Mouse (Mus musculus) liver, embryonic 14.5 days (tissue): ENCODE measurements around the gene Cgrrf1. TPM values are rescaled to one million over a fixed set of nuclear protein-coding genes. Genes with fewer than 3 reads are reported as not detected.

Experiments used
- ATAC-seq: fragments of 200-750 bp; cut with Nextera tagmentation; 2 replicates; pipeline ENCODE4 v1.8.0; 2017; ENCODE audit warnings: moderate number of reproducible peaks, mild to moderate bottlenecking, moderate library complexity; ENCODE audit not compliant: insufficient read depth
- DNase-seq, 3 experiments: peaks; one replicate each; pipeline ENCODE4 v3.0.0-alpha.2; 2012 to 2013; ENCODE audit warnings: low read depth in 3 of 3, low spot score in 3 of 3
- H3K27ac ChIP-seq: fragments of 300-500 bp; sonication (generic); 2 replicates; pipeline ENCODE4 v1.5.1; 2014; ENCODE audit warnings: moderate library complexity, mild to moderate bottlenecking, control low read depth, inconsistent platforms
- H3K27me3 ChIP-seq: fragments of 300-500 bp; sonication (generic); 2 replicates; pipeline ENCODE4 v1.6.1; 2014; ENCODE audit warnings: mild to moderate bottlenecking, low read length, moderate library complexity; ENCODE audit not compliant: control insufficient read depth, insufficient read depth
- H3K36me3 ChIP-seq: fragments of 300-500 bp; sonication (generic); replicated peaks from 2 replicates; pipeline ENCODE4 v1.6.1; 2014; ENCODE audit warnings: low read depth; ENCODE audit not compliant: control insufficient read depth, insufficient read depth
- H3K4me1 ChIP-seq, 2 experiments: fragments of 200-500 bp in 1 of 2; fragments of 300-500 bp in 1 of 2; sonication (generic) in 1 of 2; replicated peaks; 2 replicates each; pipeline ENCODE4 v1.6.1; 2012 to 2014; ENCODE audit warnings: antibody characterized with exemption in 1 of 2, inconsistent platforms in 1 of 2, low read length in 1 of 2; ENCODE audit not compliant: control insufficient read depth in 2 of 2, insufficient read depth in 2 of 2
- H3K4me2 ChIP-seq: fragments of 300-500 bp; sonication (generic); 2 replicates; pipeline ENCODE4 v1.6.1; 2014; ENCODE audit warnings: low read depth, mild to moderate bottlenecking, control low read depth, moderate library complexity
- H3K4me3 ChIP-seq, 2 experiments: fragments of 200-500 bp in 1 of 2; fragments of 300-500 bp in 1 of 2; sonication (generic) in 1 of 2; 2 replicates each; pipeline ENCODE4 v1.5.1; 2012 to 2014; ENCODE audit warnings: low read depth in 2 of 2, low read length in 2 of 2, mild to moderate bottlenecking in 2 of 2, control low read depth in 1 of 2, inconsistent platforms in 1 of 2, moderate library complexity in 1 of 2; ENCODE audit not compliant: insufficient read depth in 1 of 2
- H3K9ac ChIP-seq: fragments of 300-500 bp; sonication (generic); replicated peaks from 2 replicates; pipeline ENCODE4 v1.6.1; 2014; ENCODE audit warnings: mild to moderate bottlenecking, control low read depth, moderate library complexity
- H3K9me3 ChIP-seq: fragments of 300-500 bp; sonication (generic); 2 replicates; pipeline ENCODE4 v1.6.1; 2016; ENCODE audit warnings: low read length, mixed read lengths; ENCODE audit not compliant: control insufficient read depth
- CTCF ChIP-seq: IDR thresholded peaks from 2 replicates; pipeline ENCODE4 v1.5.1; 2016; ENCODE audit warnings: antibody characterized with exemption, low read depth, control low read depth
- EP300 ChIP-seq: IDR thresholded peaks from 2 replicates; pipeline ENCODE4 v1.6.1; 2016; ENCODE audit warnings: antibody characterized with exemption, low read depth
- WGBS: fragments of 180-500 bp; shearing (Covaris S2); extraction: QIAGEN DNeasy Blood & Tissue Kit; methylation state at CpG from one replicate; pipeline ENCODE4 v1.1.7; 2014; ENCODE audit not compliant: insufficient replicate concordance; 5-methylcytosine and 5-hydroxymethylcytosine counted together
- polyA plus RNA-seq, 2 experiments: library from polyadenylated mRNA; depleted of rRNA in 1 of 2; stranded (reverse) in 1 of 2; unstranded in 1 of 2; fragments of >200 nt; fragmentation: Nextera tagmentation in 1 of 2; extraction: Ambion mirVana in 1 of 2; gene quantifications; 2 replicates each; pipeline versions ENCODE4 v1.2.1 to v1.2.3; 2012 to 2014

The Cgrrf1 gene
- polyA plus RNA-seq, 2 experiments, result 9.7 to 24.1 TPM

DNA sequence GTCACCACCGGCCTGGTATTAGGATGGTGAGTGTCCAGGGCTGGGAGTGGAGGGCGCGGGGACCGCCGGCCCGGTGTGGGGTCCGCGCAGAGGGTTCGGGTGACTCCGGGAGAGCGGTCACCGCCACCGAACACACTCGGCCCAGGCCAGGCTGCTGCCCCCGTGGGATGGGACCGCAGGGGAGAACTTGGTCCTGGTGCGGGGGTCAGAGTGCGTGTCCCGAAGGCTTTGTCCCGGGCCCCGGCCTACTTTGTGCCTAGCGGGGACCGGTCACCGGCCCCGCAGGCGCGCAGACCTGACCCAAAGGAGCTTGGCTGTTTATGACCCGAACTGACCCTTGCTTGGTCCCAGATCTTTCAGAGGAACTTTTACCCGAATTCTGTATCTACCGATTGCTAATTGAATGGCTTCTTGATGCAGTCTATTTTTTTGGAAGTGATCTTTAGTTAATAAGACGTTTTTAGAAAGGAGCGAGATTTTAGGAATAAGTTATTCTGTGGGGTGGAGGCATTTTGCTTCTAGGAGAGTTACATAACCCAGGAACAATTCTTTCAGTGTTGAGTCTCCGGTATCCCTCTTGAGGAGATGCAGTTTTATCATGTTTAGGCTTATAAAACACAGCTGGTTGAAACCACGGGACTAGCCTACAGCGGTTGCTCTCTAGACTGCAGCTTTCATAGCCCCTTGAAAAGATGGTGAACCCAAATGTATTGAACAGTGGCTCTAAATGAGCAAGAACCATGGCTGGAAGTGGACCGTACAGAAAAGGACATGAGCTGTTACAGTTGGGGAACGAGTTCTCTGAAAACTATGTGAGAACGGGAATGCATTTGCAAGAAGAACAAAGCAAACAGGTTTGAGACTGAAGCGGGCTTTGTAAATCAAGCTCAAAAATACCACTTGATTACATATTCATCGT, 688 bp downstream of the Cgrrf1 start:
- no peaks in the 10 kb centered on the region for H3K9me3 ChIP-seq
- peak overlapping the region; percentile 92 for H3K9ac ChIP-seq
- ATAC-seq (peak; percentile 50), DNase-seq (no peak)
- H3K4me2 ChIP-seq, result peak overlapping the region; percentile 93
- peaks cover 18 to 28% of the 10 kb centered on the region in 2 experiments for H3K4me1 ChIP-seq
- no peaks in the 10 kb centered on the region for H3K27me3 ChIP-seq
- 7% methylated on average over 39 of the region's 40 CpGs for WGBS
- H3K27ac ChIP-seq, result peak overlapping the region; percentile 34; the same call in 1 of the 2 replicates
- no peaks in the 10 kb centered on the region for H3K36me3 ChIP-seq
- TF ChIP-seq EP300, result no peak
- TF ChIP-seq CTCF, result no peak
- H3K4me3 ChIP-seq, result peak overlapping the region; percentile 94 to 98

DNA sequence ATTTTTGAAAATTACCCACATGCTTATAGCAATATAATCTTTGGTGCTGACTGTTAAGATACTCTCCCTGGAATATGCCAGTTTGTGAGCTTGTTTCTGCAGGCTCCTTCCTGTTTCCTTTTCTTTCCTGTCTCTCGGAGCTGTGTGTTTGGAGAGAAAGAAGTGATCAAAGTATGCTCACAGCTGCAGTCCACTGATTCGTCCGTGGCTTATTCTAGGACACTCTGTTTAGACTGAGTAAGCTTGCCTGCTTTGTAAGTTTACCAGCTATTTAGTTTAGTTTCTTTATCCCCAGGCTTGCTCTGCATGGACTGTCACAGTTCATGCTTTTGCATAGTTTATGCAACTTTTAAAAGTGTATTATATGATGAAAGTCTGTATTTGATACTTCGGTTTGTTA, 7.4 kb downstream of the Cgrrf1 start:
- WGBS, result 62% methylated on average over 4 of the region's 4 CpGs
- Histone ChIP-seq H3K9ac (no peak overlapping the region), H3K27ac (no peak overlapping the region), H3K4me2 (no peak overlapping the region), H3K4me3 (no peak overlapping the region), H3K27me3 (no peaks in the 10 kb centered on the region), H3K36me3 (peaks cover 6% of the 10 kb centered on the region), H3K9me3 (no peaks in the 10 kb centered on the region), H3K4me1 (no peaks in the 10 kb centered on the region; a peak in 1 of 4 replicates)
- ATAC-seq, result no peak
- DNase-seq, result no peak
- no peak for TF ChIP-seq EP300
- no peak for TF ChIP-seq CTCF

DNA sequence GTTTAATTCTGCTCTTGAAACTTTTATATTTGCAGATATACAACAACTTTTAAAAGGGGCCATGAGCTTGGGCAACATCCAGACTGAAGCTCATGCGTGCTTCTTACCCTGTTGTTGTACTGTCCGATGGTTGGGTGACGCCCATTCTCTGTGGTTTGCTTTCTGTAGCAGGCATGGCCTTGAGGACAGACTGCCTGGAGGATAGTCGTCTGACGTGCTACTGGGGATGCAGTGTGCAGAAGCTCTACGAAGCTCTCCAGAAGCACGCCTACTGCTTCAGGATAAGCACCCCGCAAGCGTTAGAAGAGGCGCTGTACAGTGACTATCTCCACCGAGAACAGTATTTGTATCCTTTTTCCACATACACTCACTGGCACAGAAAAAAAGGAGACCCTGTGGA, 13.8 kb downstream of the Cgrrf1 start:
- Histone ChIP-seq H3K4me2 (no peak overlapping the region), H3K36me3 (peaks cover 4% of the 10 kb centered on the region), H3K9ac (no peak overlapping the region), H3K9me3 (no peaks in the 10 kb centered on the region), H3K27me3 (no peaks in the 10 kb centered on the region), H3K4me1 (no peaks in the 10 kb centered on the region), H3K4me3 (no peak overlapping the region), H3K27ac (no peak overlapping the region)
- 74% methylated on average over 11 of the region's 11 CpGs for WGBS
- no peak for TF ChIP-seq CTCF
- no peak for TF ChIP-seq EP300
- ATAC-seq (no peak), DNase-seq (no peak)

DNA sequence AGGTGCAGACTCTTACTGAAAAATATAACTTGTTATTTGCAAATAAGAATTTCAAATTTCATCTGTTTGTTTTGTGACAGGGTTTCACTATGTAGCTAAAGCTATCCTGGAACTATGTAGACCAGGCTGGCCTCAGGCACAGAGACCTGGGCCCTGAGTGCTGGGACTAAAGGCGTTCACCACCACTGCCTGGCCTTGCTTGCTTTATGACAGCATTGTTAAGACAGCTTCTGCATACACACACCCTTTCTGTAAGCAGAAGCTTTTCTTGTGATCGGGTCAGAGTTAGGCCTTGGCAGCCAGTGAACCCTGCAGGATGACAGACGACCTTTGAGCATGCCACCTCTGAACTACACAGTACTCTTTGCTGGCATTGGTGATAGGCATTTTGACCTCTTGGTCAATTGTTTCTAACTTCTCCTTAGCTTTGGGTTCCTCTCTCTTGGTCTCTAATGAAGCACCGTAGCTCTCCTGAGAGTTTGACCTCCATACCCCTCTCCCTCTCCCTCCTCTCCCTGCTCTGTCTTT, 16.2 kb downstream of the Cgrrf1 start:
- 69% methylated on average over 4 of the region's 4 CpGs for WGBS
- Histone ChIP-seq H3K27me3 (no peaks in the 10 kb centered on the region), H3K9ac (no peak overlapping the region), H3K36me3 (no peaks in the 10 kb centered on the region), H3K9me3 (no peaks in the 10 kb centered on the region), H3K4me3 (no peak overlapping the region), H3K27ac (no peak overlapping the region), H3K4me1 (no peaks in the 10 kb centered on the region), H3K4me2 (no peak overlapping the region)
- TF ChIP-seq CTCF (no peak), EP300 (no peak)
- DNase-seq (no peak), ATAC-seq (no peak)

DNA sequence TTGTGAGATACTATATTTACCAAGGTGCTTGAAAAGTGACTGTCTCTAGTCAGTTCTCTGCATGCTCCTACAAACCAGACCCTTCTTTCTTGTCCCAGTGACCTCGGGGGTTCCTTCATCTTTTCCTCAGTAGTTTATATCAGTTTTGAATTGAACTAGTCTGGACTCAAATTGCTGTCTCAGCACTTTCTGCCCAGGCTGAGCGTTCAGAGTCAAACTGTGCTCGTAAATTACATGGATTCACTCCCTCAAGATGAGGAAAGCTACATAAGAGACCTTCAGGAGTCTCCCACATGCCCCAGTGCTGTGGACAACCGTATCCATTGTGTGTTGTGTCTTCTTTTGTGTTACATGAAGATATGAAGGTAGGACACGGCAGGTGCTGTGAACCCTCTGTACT, 16.8 kb downstream of the Cgrrf1 start:
- H3K4me3 ChIP-seq, result no peak overlapping the region
- no peaks in the 10 kb centered on the region for H3K36me3 ChIP-seq
- H3K9me3 ChIP-seq, result no peaks in the 10 kb centered on the region
- no peak overlapping the region for H3K9ac ChIP-seq
- WGBS, result 62% methylated on average over 5 of the region's 5 CpGs
- DNase-seq (no peak), ATAC-seq (no peak)
- H3K27ac ChIP-seq, result no peak overlapping the region
- H3K4me1 ChIP-seq, result no peaks in the 10 kb centered on the region
- TF ChIP-seq CTCF (no peak), EP300 (no peak)
- H3K4me2 ChIP-seq, result no peak overlapping the region
- H3K27me3 ChIP-seq, result no peaks in the 10 kb centered on the region
